ENCODE assay signal across 11 mouse cellular contexts in the genomic region with DNA sequence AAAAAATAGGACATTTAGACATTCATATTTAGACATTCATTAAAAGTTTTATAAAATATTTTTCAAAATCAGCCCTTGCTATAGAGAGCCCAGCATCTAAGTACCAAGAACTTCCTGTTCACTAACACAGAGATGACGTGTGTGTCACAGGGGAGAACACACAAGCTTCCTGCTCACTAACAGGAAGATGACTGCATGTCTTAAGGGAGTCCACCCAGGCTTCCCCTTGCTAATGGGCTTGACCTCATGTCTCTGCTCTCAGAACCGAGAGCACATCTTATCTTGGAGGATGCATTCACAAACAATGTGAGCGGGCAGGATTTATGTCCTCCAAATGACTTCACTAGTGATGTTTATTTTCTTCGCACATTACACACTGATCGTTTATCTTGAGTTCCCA.
DNase-seq lines count a peak whose midpoint lies in the region; ATAC-seq and TF ChIP-seq lines count a peak whose summit lies in the region.
"Had no signal": no experiment of that assay in that cellular context is flagged by ENCODE, and none has a peak within 500 bp of the region (broad histone marks: within the 10 kb centered on the region; RNA-seq: fewer than 3 reads in every experiment).

No protein-coding gene starts in this region.

- no peaks in the 10 kb centered on the region for H3K36me3 ChIP-seq in intestine, embryonic 15.5 days
- H3K36me3 ChIP-seq in intestine, postnatal 0 days (ENCODE audit: control insufficient read depth, insufficient read depth) = no peaks in the 10 kb centered on the region
- no peaks in the 10 kb centered on the region for H3K36me3 ChIP-seq in kidney, embryonic 14.5 days (ENCODE audit: control insufficient read depth, insufficient read depth, low read length)
- H3K36me3 ChIP-seq: hindbrain, embryonic 15.5 days; midbrain, embryonic 10.5 days had no signal

- no peaks in the 10 kb centered on the region for H3K9me3 ChIP-seq in intestine, embryonic 15.5 days
- no peaks in the 10 kb centered on the region for H3K9me3 ChIP-seq in intestine, postnatal 0 days (ENCODE audit: control insufficient read depth)
- no peaks in the 10 kb centered on the region for H3K9me3 ChIP-seq in kidney, embryonic 14.5 days (ENCODE audit: control insufficient read depth, low read length)
- H3K9me3 ChIP-seq: hindbrain, embryonic 15.5 days; midbrain, embryonic 10.5 days had no signal

- peak; percentile 36 to 68 for DNase-seq in heart, adult 18-20 months
- no peak for DNase-seq in urinary bladder, postnatal 14 days (ENCODE audit: low spot score)
- DNase-seq in gastrocnemius, adult 8-10 months (ENCODE audit: low spot score in 2 of 2) = no peak

- no peak overlapping the region for H3K27ac ChIP-seq in intestine, embryonic 15.5 days
- H3K27ac ChIP-seq in intestine, postnatal 0 days (ENCODE audit: low read depth, low read length) = no peak overlapping the region
- no peak overlapping the region for H3K27ac ChIP-seq in kidney, embryonic 14.5 days (ENCODE audit: low read depth, low read length)
- H3K27ac ChIP-seq: hindbrain, embryonic 15.5 days; midbrain, embryonic 10.5 days had no signal

- 27% methylated on average over 5 of the region's 5 CpGs for WGBS in intestine, embryonic 15.5 days
- 38% methylated on average over 5 of the region's 5 CpGs for WGBS in intestine, postnatal 0 days
- WGBS in kidney, embryonic 14.5 days = 27% methylated on average over 5 of the region's 5 CpGs

- H3K27me3 ChIP-seq in intestine, embryonic 15.5 days (replicated peaks) = no peaks in the 10 kb centered on the region
- H3K27me3 ChIP-seq in intestine, postnatal 0 days (replicated peaks; ENCODE audit: control insufficient read depth, insufficient read depth, low read length) = no peaks in the 10 kb centered on the region
- H3K27me3 ChIP-seq in kidney, embryonic 14.5 days (ENCODE audit: control insufficient read depth, insufficient read depth, low read length) = no peaks in the 10 kb centered on the region
- H3K27me3 ChIP-seq: hindbrain, embryonic 15.5 days had no signal

- peak; percentile 49 for ATAC-seq in intestine, embryonic 15.5 days
- ATAC-seq in intestine, postnatal 0 days = no peak
- peak; percentile 52; the same call in 1 of the 2 replicates for ATAC-seq in kidney, embryonic 14.5 days (ENCODE audit: low FRiP score, low TSS enrichment)
- 0 out of 2 replicates have a peak, but pooled peaks have one; percentile 18 for ATAC-seq in megakaryocyte, adult 5-6 weeks (ENCODE audit: poor library complexity, severe bottlenecking)
- ATAC-seq in megakaryocyte progenitor cell, adult 5-6 weeks (replicated peaks; ENCODE audit: poor library complexity) = no peak

- H3K4me3 ChIP-seq in intestine, embryonic 15.5 days (replicated peaks) = no peak overlapping the region
- no peak overlapping the region for H3K4me3 ChIP-seq in intestine, postnatal 0 days (ENCODE audit: low read depth, low read length)
- no peak overlapping the region for H3K4me3 ChIP-seq in kidney, embryonic 14.5 days (ENCODE audit: low read length)
- H3K4me3 ChIP-seq: erythroblast, embryonic 14.5 days; hindbrain, embryonic 15.5 days; midbrain, embryonic 10.5 days had no signal

- no peaks in the 10 kb centered on the region for H3K4me1 ChIP-seq in intestine, embryonic 15.5 days (replicated peaks)
- H3K4me1 ChIP-seq in intestine, postnatal 0 days (replicated peaks; ENCODE audit: control insufficient read depth, insufficient read depth, low read length) = no peaks in the 10 kb centered on the region
- no peaks in the 10 kb centered on the region for H3K4me1 ChIP-seq in kidney, embryonic 14.5 days (ENCODE audit: control insufficient read depth, insufficient read depth, low read length)
- H3K4me1 ChIP-seq: hindbrain, embryonic 15.5 days; midbrain, embryonic 10.5 days had no signal

- no peak overlapping the region for H3K4me2 ChIP-seq in intestine, embryonic 15.5 days (replicated peaks)
- no peak overlapping the region for H3K4me2 ChIP-seq in intestine, postnatal 0 days (replicated peaks; ENCODE audit: low read depth)
- no peak overlapping the region for H3K4me2 ChIP-seq in kidney, embryonic 14.5 days (replicated peaks; ENCODE audit: low read depth, low read length)
- H3K4me2 ChIP-seq: hindbrain, embryonic 15.5 days had no signal

- TF ChIP-seq CTCF in intestine, postnatal 0 days (IDR thresholded peaks at IDR 0.05; ENCODE audit: low read depth) = no peak

- no peak overlapping the region for H3K9ac ChIP-seq in intestine, embryonic 15.5 days
- no peak overlapping the region for H3K9ac ChIP-seq in intestine, postnatal 0 days (ENCODE audit: low read depth, low read length)
- H3K9ac ChIP-seq in kidney, embryonic 14.5 days (ENCODE audit: low read depth, low read length) = no peak overlapping the region
- H3K9ac ChIP-seq: hindbrain, embryonic 15.5 days had no signal

Comparison
In these comparisons a context has a peak if more than half of its experiments do, and no peak if none do; other contexts are left out.
1. ATAC-seq: peak in intestine, embryonic 15.5 days (single experiment), kidney, embryonic 14.5 days (single experiment) and megakaryocyte, adult 5-6 weeks (single experiment); none in intestine, postnatal 0 days (single experiment) and megakaryocyte progenitor cell, adult 5-6 weeks (single experiment).
2. DNase-seq: peak in heart, adult 18-20 months (2 of 2); none in urinary bladder, postnatal 14 days (single experiment) and gastrocnemius, adult 8-10 months (0 of 2).